Mouse (Mus musculus): Measurements from ENCODE around the gene Ulk3.

- TF ChIP-seq POLR2A (IDR thresholded peaks at IDR 0.05; ENCODE audit: low read depth, low read length) (no peak), CTCF (IDR thresholded peaks at IDR 0.05; ENCODE audit: borderline replicate concordance, insufficient read depth, low read length) (no peak)
Measured at GRCm38 (mm10) chr9:57604875-57605274, 15.6 kb downstream of the Ulk3 start.
